Mouse (Mus musculus) lung, adult 2 months (tissue): Measurements from ENCODE around the gene Gm7544. TPM values are rescaled to one million over a fixed set of nuclear protein-coding genes. Genes with fewer than 3 reads are reported as not detected.
"Not testable (repeated sequence)": the region's sequence is repeated elsewhere in the genome, so short reads cannot be mapped to it uniquely, and the experiment has no call there.

Experiments used
- DNase-seq: peaks from one replicate; pipeline ENCODE4 v3.0.0; 2022
- H3K4me1 ChIP-seq: fragments of 200-500 bp; 2 replicates; pipeline ENCODE4 v1.6.1; 2011; ENCODE audit warnings: low read length; ENCODE audit not compliant: control insufficient read depth, insufficient read depth
- H3K4me3 ChIP-seq: fragments of 200-500 bp; replicated peaks from 2 replicates; pipeline ENCODE3; 2011; ENCODE audit warnings: low read depth, mild to moderate bottlenecking, control low read depth, low read length; ENCODE audit errors: extremely low read depth
- CTCF ChIP-seq: fragments of 200-500 bp; IDR thresholded peaks from 2 replicates; pipeline ENCODE4 v1.5.1; 2011; ENCODE audit warnings: mild to moderate bottlenecking, low read length, control low read depth; ENCODE audit not compliant: insufficient read depth
- POLR2A ChIP-seq: fragments of 200-500 bp; IDR thresholded peaks from 2 replicates; pipeline ENCODE4 v1.6.1; 2011; ENCODE audit warnings: low read depth, mild to moderate bottlenecking, control low read depth, low read length, borderline replicate concordance; ENCODE audit errors: extremely low read depth
- WGBS: fragments of 180-500 bp; shearing (Covaris S2); methylation state at CpG from one replicate; pipeline ENCODE4 v1.1.7; 2018; 5-methylcytosine and 5-hydroxymethylcytosine counted together
- polyA plus RNA-seq: library from polyadenylated mRNA; depleted of rRNA; stranded (reverse); fragments of >200 nt; gene quantifications from 2 replicates; pipeline ENCODE4 v1.2.3, GENCODE M21; 2012

Gene Gm7544
- polyA plus RNA-seq, 1 experiment = not detected

DNA sequence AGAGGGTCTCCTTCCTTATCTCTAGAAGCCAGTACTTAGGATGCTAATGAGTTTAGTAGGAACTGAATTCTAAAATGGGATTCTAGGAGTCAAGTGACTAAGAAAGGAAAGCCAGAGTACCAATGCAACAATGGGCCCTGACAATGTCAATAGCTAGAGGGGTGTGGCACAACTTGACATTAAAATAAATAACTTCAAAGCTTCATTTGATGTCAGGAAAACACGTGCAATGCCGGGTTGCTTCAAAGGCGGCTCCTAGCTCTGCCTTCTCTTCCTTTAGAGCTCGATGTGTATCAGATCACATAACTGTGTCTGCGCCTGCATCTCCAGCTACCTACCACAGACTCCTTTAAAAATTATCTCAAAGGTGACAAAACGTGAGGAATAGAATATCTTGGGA lies 18.1 kb upstream of the Gm7544 start:
- Histone ChIP-seq H3K4me3 (no peak overlapping the region), H3K4me1 (peaks cover 20% of the 10 kb centered on the region)
- 27% methylated on average over 6 of the region's 6 CpGs for WGBS
- no peak for DNase-seq
- TF ChIP-seq POLR2A = no peak
- TF ChIP-seq CTCF = no peak

DNA sequence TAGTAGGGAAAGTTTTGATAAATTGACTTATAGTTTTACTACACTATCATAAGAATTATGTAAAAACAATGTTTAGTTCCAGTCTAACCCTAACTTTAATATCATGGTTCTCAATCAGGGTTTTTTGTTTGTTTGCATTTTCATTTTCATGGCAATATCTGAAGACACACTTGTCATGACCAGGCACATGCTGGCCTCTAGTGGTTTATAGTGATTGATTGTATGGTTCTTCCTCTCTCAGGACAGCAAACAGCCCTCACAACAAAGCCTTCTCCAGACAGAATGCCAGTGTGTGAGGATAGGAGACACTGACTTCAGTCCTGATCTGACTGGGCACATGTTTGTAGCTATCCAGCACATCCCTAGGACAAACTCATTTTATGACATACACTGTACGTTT lies 17.4 kb upstream of the Gm7544 start:
- WGBS = 64% methylated on average over 1 of the region's 1 CpGs
- Histone ChIP-seq H3K4me1 (peaks cover 20% of the 10 kb centered on the region), H3K4me3 (no peak overlapping the region)
- DNase-seq = no peak
- TF ChIP-seq POLR2A (no peak), CTCF (no peak)

DNA sequence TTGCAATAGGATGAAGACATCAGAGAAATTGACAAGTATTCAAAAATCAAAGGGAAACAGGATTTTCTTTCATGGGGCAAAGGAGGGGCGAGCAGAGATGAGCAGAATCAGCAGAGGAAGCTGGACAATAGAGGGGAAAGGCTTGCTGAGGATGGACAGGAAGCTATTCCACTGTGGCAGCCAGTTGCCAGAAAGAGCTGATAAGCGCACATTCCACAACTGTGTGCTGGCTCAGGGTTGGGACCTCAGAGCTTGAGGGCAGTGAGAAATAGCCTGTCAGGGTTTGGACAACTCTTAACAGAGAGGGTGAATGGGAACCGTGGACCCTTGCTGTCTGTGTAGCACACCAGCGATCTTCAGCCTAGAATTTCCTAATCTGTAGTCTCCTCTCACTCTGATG lies 16.2 kb upstream of the Gm7544 start:
- Histone ChIP-seq H3K4me1 (peaks cover 20% of the 10 kb centered on the region), H3K4me3 (no peak overlapping the region)
- no peak for DNase-seq
- no peak for TF ChIP-seq CTCF
- no peak for TF ChIP-seq POLR2A
- 17% methylated on average over 4 of the region's 4 CpGs for WGBS

DNA sequence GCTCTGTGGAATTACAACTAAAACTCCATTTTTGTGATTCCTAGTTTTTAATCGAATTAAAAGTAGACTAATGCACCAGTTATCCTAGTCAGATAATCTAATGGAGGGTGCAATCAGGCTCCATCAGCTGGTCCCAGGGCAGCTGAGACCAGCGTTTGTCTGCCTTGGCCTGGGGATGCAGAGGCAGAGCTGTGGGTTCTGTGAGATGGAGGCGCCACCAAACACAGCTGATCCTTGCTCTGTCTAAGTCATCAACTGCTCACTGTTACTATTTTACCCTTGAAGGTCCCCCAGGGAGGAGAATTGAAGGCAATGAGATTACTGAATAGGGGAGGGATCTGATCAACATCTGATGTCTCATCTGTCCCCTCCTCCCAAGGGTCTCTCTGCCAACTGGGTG lies 10.6 kb upstream of the Gm7544 start:
- DNase-seq = no peak
- no peak overlapping the region for H3K4me3 ChIP-seq
- WGBS = 75% methylated on average over 3 of the region's 3 CpGs
- no peaks in the 10 kb centered on the region for H3K4me1 ChIP-seq
- no peak for TF ChIP-seq POLR2A
- TF ChIP-seq CTCF = no peak

DNA sequence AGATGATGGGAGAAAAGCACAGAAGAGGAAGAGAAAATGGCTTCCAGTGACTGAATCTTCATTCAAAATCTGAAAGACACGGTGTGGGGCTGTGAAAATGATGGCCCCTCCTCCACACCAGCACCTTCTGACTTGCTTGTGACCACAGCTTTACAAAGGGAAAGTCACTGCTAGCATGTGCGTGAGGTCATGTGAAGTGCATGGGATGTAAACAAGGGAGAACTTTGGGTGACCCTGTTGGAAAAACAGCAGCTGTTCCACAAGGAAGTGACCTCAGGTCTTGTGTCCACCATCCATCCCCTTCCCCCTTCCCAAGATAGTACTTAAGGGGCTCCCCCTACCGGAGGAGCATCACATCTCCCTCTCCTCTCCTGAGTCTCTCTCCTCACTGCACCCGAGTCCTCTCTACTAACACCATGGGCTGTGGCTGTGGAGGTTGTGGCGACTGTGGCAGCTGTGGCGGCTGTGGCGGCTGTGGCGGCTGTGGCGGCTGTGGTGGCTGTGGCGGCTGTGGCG lies 4.1 kb upstream of the Gm7544 start, which contains the start of gene Gm47955:
TSS of gene Gm47955 (plus strand) at position 417 of the 516 bp plus-strand sequence.
- Histone ChIP-seq H3K4me3 (no peak within 1 kb of the TSS), H3K4me1 (no peaks in the 10 kb centered on the region)
- TF ChIP-seq POLR2A (no peak), CTCF (no peak)
- 77% methylated on average over 8 of the region's 11 CpGs for WGBS
- DNase-seq = no peak

DNA sequence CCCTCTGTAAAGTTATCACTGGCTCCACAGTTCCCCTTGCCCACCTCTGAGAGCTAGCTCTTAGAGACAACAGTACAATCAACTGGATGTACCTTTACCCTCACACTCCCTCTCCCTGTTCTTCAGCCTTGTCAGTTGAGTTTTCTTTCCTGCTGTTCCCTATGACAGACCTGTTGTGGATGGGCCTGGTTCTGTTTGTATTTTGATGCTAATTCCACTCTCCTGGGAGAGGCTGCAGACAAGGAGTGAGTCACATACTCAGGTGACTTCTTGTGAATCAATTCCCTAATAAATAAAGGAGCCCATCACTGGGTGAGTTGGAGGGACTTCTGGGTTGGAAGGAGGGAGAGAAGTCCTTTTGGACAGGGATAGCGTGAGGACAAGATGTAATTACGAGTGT lies 7.2 kb downstream of the Gm7544 start:
- H3K4me3 ChIP-seq = no peak overlapping the region
- no peaks in the 10 kb centered on the region for H3K4me1 ChIP-seq
- no peak for TF ChIP-seq CTCF
- TF ChIP-seq POLR2A = no peak
- WGBS = 92% methylated on average over 2 of the region's 2 CpGs
- DNase-seq = no peak

DNA sequence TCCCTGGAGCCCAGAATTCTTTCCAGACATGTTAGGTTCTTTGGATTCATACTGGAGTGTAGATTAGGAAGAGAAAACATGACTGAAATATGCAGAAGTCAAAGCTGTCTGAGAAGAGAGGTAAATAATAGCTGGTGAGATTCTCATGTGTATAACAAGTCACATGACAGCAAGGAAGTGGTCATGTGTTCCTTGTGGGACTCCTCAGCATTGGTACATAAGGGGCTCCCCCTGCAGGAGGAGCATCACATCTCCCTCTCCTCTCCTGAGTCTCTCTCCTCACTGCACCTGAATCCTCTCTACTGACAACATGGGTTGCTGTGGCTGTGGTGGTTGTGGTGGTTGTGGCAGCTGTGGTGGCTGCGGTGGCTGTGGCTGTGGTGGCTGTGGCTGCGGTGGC lies 9.8 kb downstream of the Gm7544 start:
- H3K4me3 ChIP-seq, H3K4me1 ChIP-seq, DNase-seq: not testable (repeated sequence)
- WGBS = 90% methylated on average over 2 of the region's 2 CpGs

DNA sequence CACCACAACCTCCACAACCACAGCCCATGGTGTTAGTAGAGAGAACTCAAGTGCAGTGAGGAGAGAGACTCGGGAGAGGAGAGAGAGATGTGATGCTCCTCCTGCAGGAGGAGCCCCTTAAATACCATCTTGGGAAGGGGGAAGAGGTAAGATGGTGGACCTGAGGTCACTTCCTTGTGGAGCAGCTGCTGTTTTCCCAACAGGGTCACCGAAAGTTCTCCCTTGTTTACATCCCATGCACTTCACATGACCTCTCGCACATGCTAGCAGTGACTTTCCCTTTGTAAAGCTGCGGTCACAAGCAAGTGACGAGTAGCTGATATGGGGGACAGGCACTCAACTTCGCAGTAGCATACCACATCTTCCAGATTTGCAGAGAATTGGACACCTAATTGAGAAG lies 12.5 kb downstream of the Gm7544 start, which contains the start of gene A030003K21Rik:
TSS of gene A030003K21Rik (minus strand) at position 94 of the 400 bp plus-strand sequence.
- H3K4me3 ChIP-seq, H3K4me1 ChIP-seq, DNase-seq: not testable (repeated sequence)
- no CpG with 5 or more reads among the region's 6 CpGs for WGBS

DNA sequence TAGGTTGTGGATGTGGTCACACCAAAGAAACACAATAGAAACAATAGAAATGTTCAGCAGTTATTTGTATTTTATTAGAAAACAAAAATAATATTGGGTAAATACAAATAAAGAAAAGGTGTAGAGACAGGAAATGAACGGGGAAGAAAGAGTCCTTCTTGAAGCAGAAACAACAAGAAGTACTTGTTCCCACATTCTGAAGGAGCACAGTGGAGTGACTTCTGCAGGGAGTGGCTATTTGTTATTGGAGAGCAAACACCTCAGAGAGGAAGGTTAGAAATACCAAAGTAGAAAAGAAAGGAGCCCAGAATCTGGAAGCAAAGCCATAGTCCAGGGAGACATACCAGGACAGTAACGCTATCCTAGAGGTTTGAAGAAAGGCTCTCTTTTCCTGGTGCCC lies 13.3 kb downstream of the Gm7544 start:
- DNase-seq, H3K4me3 ChIP-seq, H3K4me1 ChIP-seq: not testable (repeated sequence)
- 53% methylated on average over 2 of the region's 2 CpGs for WGBS

DNA sequence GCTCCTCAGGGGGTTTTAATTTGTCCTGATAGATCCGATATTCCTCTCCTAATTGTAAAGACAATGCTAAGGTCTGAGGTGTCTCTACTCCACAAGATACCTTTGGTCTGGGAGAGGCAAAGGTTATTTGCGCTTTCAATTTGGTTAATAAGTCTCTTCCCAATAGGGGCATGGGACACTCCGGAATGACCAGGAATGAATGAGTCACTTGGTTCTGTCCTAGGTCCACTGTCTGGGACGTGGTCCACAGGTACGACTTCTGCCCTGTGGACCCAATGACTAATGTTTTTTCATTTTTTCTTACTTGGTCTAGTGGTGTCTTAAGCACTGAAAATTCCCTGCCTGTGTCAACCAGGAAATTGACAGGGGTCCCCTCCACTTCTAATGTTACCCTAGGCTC lies 17.1 kb downstream of the Gm7544 start:
- Histone ChIP-seq H3K4me3 (no peak overlapping the region), H3K4me1 (no peaks in the 10 kb centered on the region)
- 95% methylated on average over 5 of the region's 5 CpGs for WGBS
- DNase-seq = no peak
- no peak for TF ChIP-seq CTCF
- TF ChIP-seq POLR2A = no peak

DNA sequence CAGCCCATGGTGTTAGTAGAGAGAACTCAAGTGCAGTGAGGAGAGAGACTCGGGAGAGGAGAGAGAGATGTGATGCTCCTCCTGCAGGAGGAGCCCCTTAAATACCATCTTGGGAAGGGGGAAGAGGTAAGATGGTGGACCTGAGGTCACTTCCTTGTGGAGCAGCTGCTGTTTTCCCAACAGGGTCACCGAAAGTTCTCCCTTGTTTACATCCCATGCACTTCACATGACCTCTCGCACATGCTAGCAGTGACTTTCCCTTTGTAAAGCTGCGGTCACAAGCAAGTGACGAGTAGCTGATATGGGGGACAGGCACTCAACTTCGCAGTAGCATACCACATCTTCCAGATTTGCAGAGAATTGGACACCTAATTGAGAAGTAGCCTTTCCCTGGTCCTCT lies 24.5 kb downstream of the Gm7544 start, which contains the start of gene Gm6217:
TSS of gene Gm6217 (minus strand) at position 74 of the 400 bp plus-strand sequence.
- H3K4me1 ChIP-seq, H3K4me3 ChIP-seq, DNase-seq: not testable (repeated sequence)
- WGBS = no CpG with 5 or more reads among the region's 6 CpGs

DNA sequence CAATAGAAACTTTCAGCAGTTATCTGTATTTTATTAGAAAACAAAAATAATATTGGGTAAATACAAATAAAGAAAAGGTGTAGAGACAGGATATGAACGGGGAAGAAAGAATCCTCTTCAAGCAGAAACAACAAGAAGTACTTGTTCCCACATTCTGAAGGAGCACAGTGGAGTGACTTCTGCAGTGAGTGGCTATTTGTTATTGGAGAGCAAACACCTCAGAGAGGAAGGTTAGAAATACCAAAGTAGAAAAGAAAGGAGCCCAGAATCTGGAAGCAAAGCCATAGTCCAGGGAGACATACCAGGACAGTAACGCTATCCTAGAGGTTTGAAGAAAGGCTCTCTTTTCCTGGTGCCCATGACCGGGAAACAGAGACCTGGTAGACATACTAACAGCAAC lies 25.3 kb downstream of the Gm7544 start:
- H3K4me1 ChIP-seq, DNase-seq, H3K4me3 ChIP-seq: not testable (repeated sequence)
- WGBS = 73% methylated on average over 3 of the region's 3 CpGs
